Mouse (Mus musculus) CH12.LX (cell line): Measurements from ENCODE around the gene Otud7a.

Experiments
- CTCF ChIP-seq, 2 experiments: IDR thresholded peaks in 1 of 2; conservative IDR thresholded peaks in 1 of 2; 2 replicates each; pipeline ENCODE4 v1.5.1; 2011 to 2012; ENCODE audit warnings: low read depth in 2 of 2, low read length in 2 of 2, improper control_type of control experiment in 1 of 2, inconsistent platforms in 1 of 2, mild to moderate bottlenecking in 1 of 2, moderate library complexity in 1 of 2
- E2F4 ChIP-seq: IDR thresholded peaks from 2 replicates; pipeline ENCODE4 v1.6.1; 2011; ENCODE audit warnings: low read depth, low read length, improper control_type of control experiment; ENCODE audit not compliant: insufficient replicate concordance
- ELF1 ChIP-seq: IDR thresholded peaks from 2 replicates; pipeline ENCODE4 v1.6.1; 2014; ENCODE audit warnings: low read depth, mild to moderate bottlenecking, inconsistent platforms, low read length, improper control_type of control experiment
- EP300 ChIP-seq: IDR thresholded peaks from 2 replicates; pipeline ENCODE4 v1.6.1; 2011; ENCODE audit warnings: low read length, improper control_type of control experiment
- HCFC1 ChIP-seq: IDR thresholded peaks from 2 replicates; pipeline ENCODE4 v1.6.1; 2012; ENCODE audit warnings: low read depth, mild to moderate bottlenecking, inconsistent platforms, low read length, improper control_type of control experiment
- POLR2A ChIP-seq: IDR thresholded peaks from 2 replicates; pipeline ENCODE4 v1.6.1; 2011; ENCODE audit warnings: low read depth, mild to moderate bottlenecking, improper control_type of control experiment, low read length
- USF1 ChIP-seq: IDR thresholded peaks from 2 replicates; pipeline ENCODE4 v1.6.1; 2014; ENCODE audit warnings: low read depth, mild to moderate bottlenecking, inconsistent platforms, low read length, improper control_type of control experiment

- TF ChIP-seq E2F4: no peak
- TF ChIP-seq POLR2A: no peak
- TF ChIP-seq EP300: no peak
- TF ChIP-seq USF1: no peak
- TF ChIP-seq ELF1: no peak
- TF ChIP-seq CTCF (conservative IDR thresholded peaks at IDR 0.05 in 1 of 2, IDR thresholded peaks at IDR 0.05 in 1 of 2; ENCODE audit: low read depth in 2 of 2, low read length in 2 of 2): no peak
- no peak for TF ChIP-seq HCFC1
Measured at GRCm38 (mm10) chr7:63592061-63592460, 147.5 kb downstream of the Otud7a start.
